In the genomic region with DNA sequence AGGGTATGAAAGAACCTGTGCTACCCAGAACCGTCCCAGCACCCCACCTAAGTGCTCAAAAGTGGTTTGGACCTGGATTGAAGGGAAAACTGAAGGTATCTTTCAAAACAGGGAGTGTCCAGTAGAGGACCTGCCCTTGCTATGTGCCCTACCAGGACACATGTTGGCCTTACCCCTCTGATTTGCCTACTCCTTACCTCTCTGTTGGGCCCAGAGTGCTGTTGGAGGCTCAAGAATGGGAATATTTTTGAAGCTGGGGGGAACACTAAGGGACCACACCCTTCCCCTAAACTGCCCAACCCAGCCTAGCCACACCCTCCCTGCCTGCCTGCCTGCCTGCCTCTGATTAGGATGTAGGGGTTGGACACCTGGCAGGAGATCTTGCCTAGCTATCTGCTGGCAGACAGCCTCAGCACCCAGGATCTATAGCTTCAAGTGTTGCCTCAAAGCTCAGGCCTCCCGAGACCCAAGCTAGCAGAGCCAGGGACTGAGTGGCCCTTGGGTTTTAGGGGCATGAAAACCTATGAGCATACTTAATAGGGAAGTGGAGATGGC, we compare ENCODE assay signal across 10 mouse cellular contexts. TPM values are rescaled to one million over a fixed set of nuclear protein-coding genes. Genes with fewer than 3 reads are reported as not detected.
DNase-seq lines count a peak whose midpoint lies in the region; ATAC-seq lines count a peak whose summit lies in the region.
"Had no signal": no experiment of that assay in that cellular context is flagged by ENCODE, and none has a peak within 500 bp of the region (broad histone marks: within the 10 kb centered on the region; RNA-seq: fewer than 3 reads in every experiment).

No protein-coding gene starts in this region.

- peaks cover 4% of the 10 kb centered on the region; the same call in 1 of the 2 replicates for H3K27me3 ChIP-seq in forebrain, embryonic 10.5 days (ENCODE audit: poor library complexity, severe bottlenecking)
- no peaks in the 10 kb centered on the region for H3K27me3 ChIP-seq in forebrain, embryonic 11.5 days (ENCODE audit: control insufficient read depth, insufficient read depth, low read length)
- no peaks in the 10 kb centered on the region for H3K27me3 ChIP-seq in neural tube, embryonic 11.5 days (ENCODE audit: control insufficient read depth, insufficient read depth, low read length)
- no peaks in the 10 kb centered on the region for H3K27me3 ChIP-seq in liver, embryonic 15.5 days

- WGBS in forebrain, embryonic 10.5 days: 81% methylated on average over 2 of the region's 2 CpGs
- 87% methylated on average over 2 of the region's 2 CpGs for WGBS in forebrain, embryonic 11.5 days
- 91% methylated on average over 2 of the region's 2 CpGs for WGBS in neural tube, embryonic 11.5 days
- 18% methylated on average over 2 of the region's 2 CpGs for WGBS in liver, embryonic 15.5 days (ENCODE audit: insufficient replicate concordance)

- ATAC-seq in forebrain, embryonic 11.5 days (replicated peaks; ENCODE audit: low FRiP score): no peak
- no peak for ATAC-seq in neural tube, embryonic 11.5 days (ENCODE audit: insufficient read depth, low FRiP score, low TSS enrichment)
- ATAC-seq in liver, embryonic 15.5 days (ENCODE audit: insufficient read depth): peak; percentile 89

- H3K4me2 ChIP-seq in forebrain, embryonic 11.5 days (ENCODE audit: low read depth, low read length, severe bottlenecking): no peak overlapping the region
- no peak overlapping the region for H3K4me2 ChIP-seq in neural tube, embryonic 11.5 days (ENCODE audit: low read depth)
- peak overlapping the region; percentile 79 for H3K4me2 ChIP-seq in liver, embryonic 15.5 days

- peak overlapping the region; percentile 97 for H3K27ac ChIP-seq in forebrain, embryonic 10.5 days
- no peak overlapping the region for H3K27ac ChIP-seq in forebrain, embryonic 11.5 days (ENCODE audit: low read depth, low read length)
- H3K27ac ChIP-seq in neural tube, embryonic 11.5 days (ENCODE audit: low read depth, low read length): no peak overlapping the region
- H3K27ac ChIP-seq in liver, embryonic 15.5 days (replicated peaks): peak overlapping the region; percentile 99

- no peak for DNase-seq in forebrain, embryonic 10.5 days (ENCODE audit: extremely low spot score, low spot score)
- no peak for DNase-seq in forebrain, embryonic 11.5 days (ENCODE audit: low spot score)
- DNase-seq in neural tube, embryonic 11.5 days (ENCODE audit: low spot score): no peak
- DNase-seq in neural tube, embryonic 10.5 days (ENCODE audit: extremely low spot score, low spot score): no peak
- DNase-seq in adrenal gland, postnatal 25 days: no peak
- no peak for DNase-seq in ovary, postnatal 10 days (ENCODE audit: low spot score)
- no peak for DNase-seq in right cerebral cortex, adult 18-20 months

- H3K36me3 ChIP-seq in forebrain, embryonic 10.5 days (replicated peaks): peaks cover 16% of the 10 kb centered on the region
- no peaks in the 10 kb centered on the region for H3K36me3 ChIP-seq in forebrain, embryonic 11.5 days (ENCODE audit: control insufficient read depth, insufficient read depth, low read length)
- 0 out of 2 replicates have a peak, but pooled peaks cover 2% of the 10 kb centered on the region for H3K36me3 ChIP-seq in neural tube, embryonic 11.5 days (ENCODE audit: control insufficient read depth, insufficient read depth, low read length)
- peaks cover 33% of the 10 kb centered on the region for H3K36me3 ChIP-seq in liver, embryonic 15.5 days (replicated peaks)

- H3K9me3 ChIP-seq in forebrain, embryonic 10.5 days: no peaks in the 10 kb centered on the region
- no peaks in the 10 kb centered on the region for H3K9me3 ChIP-seq in forebrain, embryonic 11.5 days (ENCODE audit: control insufficient read depth, low read length)
- H3K9me3 ChIP-seq in neural tube, embryonic 11.5 days (ENCODE audit: control insufficient read depth, low read length): no peaks in the 10 kb centered on the region
- H3K9me3 ChIP-seq in liver, embryonic 15.5 days (replicated peaks): no peaks in the 10 kb centered on the region

- H3K4me3 ChIP-seq in forebrain, embryonic 10.5 days: peak overlapping the region; percentile 94
- H3K4me3 ChIP-seq in forebrain, embryonic 11.5 days (ENCODE audit: low read depth, low read length): no peak overlapping the region
- H3K4me3 ChIP-seq in neural tube, embryonic 11.5 days (ENCODE audit: low read depth, low read length): no peak overlapping the region
- H3K4me3 ChIP-seq in liver, embryonic 15.5 days (replicated peaks): peak overlapping the region; percentile 83

- peaks cover 57% of the 10 kb centered on the region for H3K4me1 ChIP-seq in forebrain, embryonic 10.5 days
- peaks cover 5% of the 10 kb centered on the region; the same call in 1 of the 2 replicates for H3K4me1 ChIP-seq in forebrain, embryonic 11.5 days (replicated peaks; ENCODE audit: control insufficient read depth, insufficient read depth, low read length)
- H3K4me1 ChIP-seq in neural tube, embryonic 11.5 days (ENCODE audit: control insufficient read depth, insufficient read depth, low read length): no peaks in the 10 kb centered on the region
- H3K4me1 ChIP-seq in liver, embryonic 15.5 days (replicated peaks): peaks cover 82% of the 10 kb centered on the region

- no peak overlapping the region for H3K9ac ChIP-seq in forebrain, embryonic 11.5 days (ENCODE audit: low read length)
- peak overlapping the region; percentile 98; the same call in 1 of the 2 replicates for H3K9ac ChIP-seq in neural tube, embryonic 11.5 days (ENCODE audit: low read length)
- H3K9ac ChIP-seq in liver, embryonic 15.5 days: peak overlapping the region; percentile 96

RNA-seq across cellular contexts. Expression of gene Pigq, which starts 2.1 kb away (rescaled TPM):
- 68.4 and 75.6 TPM in 2 replicates for polyA plus RNA-seq in forebrain, embryonic 10.5 days (2016; fragmentation: Nextera tagmentation; extraction: Ambion mirVana)
- polyA plus RNA-seq in forebrain, embryonic 11.5 days (2014; fragmentation: Nextera tagmentation; extraction: Ambion mirVana): 65.2 and 67.1 TPM in 2 replicates
- polyA plus RNA-seq in neural tube, embryonic 11.5 days (2014; fragmentation: Nextera tagmentation; extraction: Ambion mirVana): 51.6 and 60.9 TPM in 2 replicates
- polyA plus RNA-seq in liver, embryonic 15.5 days (2015; fragmentation: Nextera tagmentation; extraction: Ambion mirVana): 156 and 174 TPM in 2 replicates
- 110 and 113 TPM in 2 replicates for total RNA-seq in adrenal gland, postnatal 25 days (2021)

RNA-seq across cellular contexts. Expression of gene Nhlrc4, which starts 2.1 kb away (rescaled TPM):
- polyA plus RNA-seq in forebrain, embryonic 10.5 days (2016; fragmentation: Nextera tagmentation; extraction: Ambion mirVana): 0.89 TPM in 1 of 2 replicates, not detected in the other
- 0.24 and 0.59 TPM in 2 replicates for polyA plus RNA-seq in forebrain, embryonic 11.5 days (2014; fragmentation: Nextera tagmentation; extraction: Ambion mirVana)
- 0.11 and 0.38 TPM in 2 replicates for polyA plus RNA-seq in neural tube, embryonic 11.5 days (2014; fragmentation: Nextera tagmentation; extraction: Ambion mirVana)
- polyA plus RNA-seq in liver, embryonic 15.5 days (2015; fragmentation: Nextera tagmentation; extraction: Ambion mirVana): 6.1 and 6.7 TPM in 2 replicates
- not detected in 2 replicates for total RNA-seq in adrenal gland, postnatal 25 days (2021)
- total RNA-seq: gastrocnemius, postnatal 25 days; layer of hippocampus, postnatal 10 days had no signal

RNA-seq across cellular contexts. Expression of gene A930017K11Rik, which starts 9.7 kb away (rescaled TPM):
- 0.09 and 0.14 TPM in 2 replicates for polyA plus RNA-seq in forebrain, embryonic 10.5 days (2016; fragmentation: Nextera tagmentation; extraction: Ambion mirVana)
- polyA plus RNA-seq in forebrain, embryonic 11.5 days (2014; fragmentation: Nextera tagmentation; extraction: Ambion mirVana): not detected in 2 replicates
- not detected in 2 replicates for polyA plus RNA-seq in neural tube, embryonic 11.5 days (2014; fragmentation: Nextera tagmentation; extraction: Ambion mirVana)
- 0.23 and 0.37 TPM in 2 replicates for polyA plus RNA-seq in liver, embryonic 15.5 days (2015; fragmentation: Nextera tagmentation; extraction: Ambion mirVana)
- total RNA-seq in adrenal gland, postnatal 25 days (2021): not detected in 2 replicates
- total RNA-seq: gastrocnemius, postnatal 25 days; layer of hippocampus, postnatal 10 days had no signal

RNA-seq across cellular contexts. Expression of gene Rab40c, which starts 23.1 kb away (rescaled TPM):
- 29.4 and 30.9 TPM in 2 replicates for polyA plus RNA-seq in forebrain, embryonic 10.5 days (2016; fragmentation: Nextera tagmentation; extraction: Ambion mirVana)
- polyA plus RNA-seq in forebrain, embryonic 11.5 days (2014; fragmentation: Nextera tagmentation; extraction: Ambion mirVana): 20.1 and 21.6 TPM in 2 replicates
- 23.6 and 25.9 TPM in 2 replicates for polyA plus RNA-seq in neural tube, embryonic 11.5 days (2014; fragmentation: Nextera tagmentation; extraction: Ambion mirVana)
- 6.6 and 8.4 TPM in 2 replicates for polyA plus RNA-seq in liver, embryonic 15.5 days (2015; fragmentation: Nextera tagmentation; extraction: Ambion mirVana)
- 33.0 and 36.9 TPM in 2 replicates for total RNA-seq in adrenal gland, postnatal 25 days (2021)

RNA-seq across cellular contexts. Expression of gene Capn15, which starts 42.9 kb away (rescaled TPM):
- 31.8 and 37.0 TPM in 2 replicates for polyA plus RNA-seq in forebrain, embryonic 10.5 days (2016; fragmentation: Nextera tagmentation; extraction: Ambion mirVana)
- polyA plus RNA-seq in forebrain, embryonic 11.5 days (2014; fragmentation: Nextera tagmentation; extraction: Ambion mirVana): 31.4 and 33.1 TPM in 2 replicates
- 21.0 and 23.3 TPM in 2 replicates for polyA plus RNA-seq in neural tube, embryonic 11.5 days (2014; fragmentation: Nextera tagmentation; extraction: Ambion mirVana)
- 9.7 and 11.4 TPM in 2 replicates for polyA plus RNA-seq in liver, embryonic 15.5 days (2015; fragmentation: Nextera tagmentation; extraction: Ambion mirVana)
- total RNA-seq in adrenal gland, postnatal 25 days (2021): 22.8 and 24.5 TPM in 2 replicates

Comparison
In these comparisons a context has a peak if more than half of its experiments do, and no peak if none do; other contexts are left out.
1. H3K27ac ChIP-seq: peak in forebrain, embryonic 10.5 days (single experiment) and liver, embryonic 15.5 days (single experiment); none in forebrain, embryonic 11.5 days (single experiment) and neural tube, embryonic 11.5 days (single experiment).
2. H3K4me3 ChIP-seq: peak in forebrain, embryonic 10.5 days (single experiment) and liver, embryonic 15.5 days (single experiment); none in forebrain, embryonic 11.5 days (single experiment) and neural tube, embryonic 11.5 days (single experiment).